Mouse (Mus musculus) testis, adult 2 months (tissue): ENCODE data around the gene Fzr1. TPM values are rescaled to one million over a fixed set of nuclear protein-coding genes. Genes with fewer than 3 reads are reported as not detected.
A peak's percentile ranks its signal among the peaks of the same experiment; 100 is the strongest.

Experiments used
- H3K27ac ChIP-seq: fragments of 200-500 bp; 2 replicates; pipeline ENCODE4 v1.5.1; 2012; ENCODE audit warnings: low read depth, low read length; ENCODE audit not compliant: control insufficient read depth, insufficient read depth
- H3K27me3 ChIP-seq: fragments of 200-500 bp; 2 replicates; pipeline ENCODE4 v1.6.1; 2012; ENCODE audit warnings: mild to moderate bottlenecking, low read length, moderate library complexity; ENCODE audit not compliant: control insufficient read depth, insufficient read depth
- H3K36me3 ChIP-seq: fragments of 200-500 bp; 2 replicates; pipeline ENCODE4 v1.6.1; 2012; ENCODE audit warnings: mild to moderate bottlenecking, low read length; ENCODE audit not compliant: control insufficient read depth, insufficient read depth
- H3K4me1 ChIP-seq: fragments of 200-500 bp; 2 replicates; pipeline ENCODE4 v1.6.1; 2012; ENCODE audit warnings: low read length; ENCODE audit not compliant: control insufficient read depth, insufficient read depth
- H3K4me3 ChIP-seq: fragments of 200-500 bp; 2 replicates; pipeline ENCODE4 v1.5.1; 2012; ENCODE audit warnings: low read depth, mild to moderate bottlenecking, low read length, moderate library complexity, mixed read lengths; ENCODE audit not compliant: control insufficient read depth
- CTCF ChIP-seq: fragments of 200-500 bp; IDR thresholded peaks from 2 replicates; pipeline ENCODE4 v1.5.1; 2012; ENCODE audit warnings: low read depth, mild to moderate bottlenecking, inconsistent platforms, low read length, moderate library complexity; ENCODE audit not compliant: control insufficient read depth, insufficient read depth, insufficient replicate concordance
- POLR2A ChIP-seq: fragments of 200-500 bp; IDR thresholded peaks from 2 replicates; pipeline ENCODE4 v1.6.1; 2012; ENCODE audit warnings: low read depth, mild to moderate bottlenecking, inconsistent platforms, low read length, moderate library complexity; ENCODE audit not compliant: control insufficient read depth
- polyA plus RNA-seq: library from polyadenylated mRNA; depleted of rRNA; stranded (reverse); fragments of >200 nt; gene quantifications from 2 replicates; pipeline ENCODE4 v1.2.3, GENCODE M21; 2012; rRNA removed

The Fzr1 gene
- polyA plus RNA-seq, result 161 and 178 TPM in 2 replicates

GRCm38 (mm10) chr10:81377793-81378552 lies at the start of gene Fzr1:
Gene Fzr1 (minus strand): TSS chr10:81378516.
- H3K27ac ChIP-seq, result peak within 1 kb of the TSS; percentile 90
- no peaks in the 10 kb centered on the region for H3K36me3 ChIP-seq
- TF ChIP-seq POLR2A (peak; percentile 72), CTCF (no peak)

GRCm38 (mm10) chr10:81427804-81428506 lies 49.6 kb upstream of the Fzr1 start:
- no peak for TF ChIP-seq CTCF
- no peak for TF ChIP-seq POLR2A
- H3K4me1 ChIP-seq, result peaks cover 31% of the 10 kb centered on the region
- no peaks in the 10 kb centered on the region for H3K27me3 ChIP-seq
- no peak overlapping the region for H3K27ac ChIP-seq
- H3K4me3 ChIP-seq, result no peak overlapping the region
- H3K36me3 ChIP-seq, result no peaks in the 10 kb centered on the region

More at GRCm38 (mm10) chr10:81377793-81378552, at the start of gene Fzr1:
- Histone ChIP-seq H3K27me3 (no peaks in the 10 kb centered on the region), H3K4me3 (peak within 1 kb of the TSS; percentile 84), H3K4me1 (peaks cover 10% of the 10 kb centered on the region)

- peaks cover 27% of the 10 kb centered on the region for H3K4me1 ChIP-seq
- H3K4me3 ChIP-seq, result no peak overlapping the region; the same call in 1 of the 2 replicates
- TF ChIP-seq CTCF, result no peak
- no peak for TF ChIP-seq POLR2A
- no peak overlapping the region for H3K27ac ChIP-seq
- H3K27me3 ChIP-seq, result no peaks in the 10 kb centered on the region
- H3K36me3 ChIP-seq, result no peaks in the 10 kb centered on the region
Observed at GRCm38 (mm10) chr10:81427327-81427726, 49.0 kb upstream of the Fzr1 start.

- H3K27ac ChIP-seq, result peak overlapping the region; percentile 52; the same call in 1 of the 2 replicates
- H3K27me3 ChIP-seq, result no peaks in the 10 kb centered on the region
- no peaks in the 10 kb centered on the region for H3K36me3 ChIP-seq
- H3K4me3 ChIP-seq, result peak overlapping the region; percentile 80
- TF ChIP-seq POLR2A (no peak), CTCF (no peak)
- H3K4me1 ChIP-seq, result peaks cover 26% of the 10 kb centered on the region
Observed at GRCm38 (mm10) chr10:81426897-81427296, 48.6 kb upstream of the Fzr1 start.

DNA sequence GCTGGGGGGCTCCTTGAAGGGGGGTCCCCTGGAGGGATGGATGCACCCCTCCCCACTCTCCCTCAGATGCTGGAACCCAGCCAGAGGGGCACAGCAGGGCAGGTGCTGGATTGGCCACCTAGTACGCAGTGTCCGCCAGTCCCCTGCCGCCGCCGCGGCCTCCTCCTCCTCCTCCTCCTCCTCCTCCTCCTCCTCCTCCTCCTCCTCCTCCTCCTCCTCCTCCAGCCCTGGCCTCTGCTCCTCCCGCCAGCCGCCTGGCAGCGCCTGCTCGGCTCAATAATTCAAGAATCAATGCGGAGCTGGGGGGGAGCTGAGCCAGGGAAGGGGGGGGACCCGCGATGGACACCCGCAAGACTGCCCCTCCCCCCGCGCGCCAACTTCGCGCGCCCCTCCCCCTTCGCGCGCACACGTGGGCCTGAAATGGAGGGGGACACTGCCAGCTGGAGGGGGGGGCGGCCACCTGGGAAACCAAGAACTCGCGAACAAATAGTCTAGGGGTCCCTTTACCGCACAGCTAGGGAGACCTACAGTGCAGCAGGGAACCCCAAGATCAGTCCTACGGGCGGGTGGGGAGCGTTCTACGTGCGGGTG lies 47.9 kb upstream of the Fzr1 start:
- Histone ChIP-seq H3K4me3 (peak overlapping the region; percentile 80), H3K36me3 (no peaks in the 10 kb centered on the region), H3K4me1 (peaks cover 21% of the 10 kb centered on the region), H3K27ac (no peak overlapping the region), H3K27me3 (no peaks in the 10 kb centered on the region)
- no peak for TF ChIP-seq CTCF
- TF ChIP-seq POLR2A, result no peak

DNA sequence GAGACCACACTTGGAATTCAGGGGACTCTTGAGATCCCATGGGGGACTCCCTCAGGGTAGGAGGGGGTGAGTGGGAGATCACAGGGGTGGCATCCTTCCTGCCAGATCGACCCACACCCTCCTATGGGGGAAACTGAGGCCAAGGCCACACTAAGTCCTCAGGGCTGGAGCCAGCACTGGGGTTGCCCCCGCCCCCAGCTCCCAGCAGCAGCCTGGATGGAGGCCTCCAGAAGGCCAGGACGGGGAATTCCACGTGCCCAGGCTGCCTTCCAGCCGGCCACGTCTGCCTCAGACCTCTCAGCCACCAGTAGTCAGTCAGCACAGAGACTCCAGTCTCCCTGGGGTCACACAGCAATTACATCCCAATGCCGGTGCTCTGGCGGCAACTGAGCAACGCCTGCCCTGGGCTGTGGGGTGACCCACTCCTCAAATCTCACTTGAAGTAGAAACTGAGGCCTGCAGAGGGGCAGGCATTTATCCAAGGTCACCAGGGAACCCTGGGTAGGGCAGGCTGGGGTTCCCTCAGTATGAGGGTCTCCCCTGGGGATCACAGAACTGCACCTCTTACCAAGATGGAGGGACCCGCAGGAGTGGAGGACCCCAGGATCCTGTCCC lies 47.0 kb upstream of the Fzr1 start:
- Histone ChIP-seq H3K27me3 (no peaks in the 10 kb centered on the region), H3K4me3 (no peak overlapping the region), H3K4me1 (peaks cover 23% of the 10 kb centered on the region), H3K27ac (no peak overlapping the region; the same call in 1 of the 2 replicates), H3K36me3 (no peaks in the 10 kb centered on the region)
- TF ChIP-seq CTCF (no peak), POLR2A (no peak)
